Mouse (Mus musculus): ENCODE data around the gene Spata31d1d. TPM values are rescaled to one million over a fixed set of nuclear protein-coding genes. Genes with fewer than 3 reads are reported as not detected.

Spata31d1d gene
- polyA plus RNA-seq, 1 experiment from 2014 or later = not detected

DNA sequence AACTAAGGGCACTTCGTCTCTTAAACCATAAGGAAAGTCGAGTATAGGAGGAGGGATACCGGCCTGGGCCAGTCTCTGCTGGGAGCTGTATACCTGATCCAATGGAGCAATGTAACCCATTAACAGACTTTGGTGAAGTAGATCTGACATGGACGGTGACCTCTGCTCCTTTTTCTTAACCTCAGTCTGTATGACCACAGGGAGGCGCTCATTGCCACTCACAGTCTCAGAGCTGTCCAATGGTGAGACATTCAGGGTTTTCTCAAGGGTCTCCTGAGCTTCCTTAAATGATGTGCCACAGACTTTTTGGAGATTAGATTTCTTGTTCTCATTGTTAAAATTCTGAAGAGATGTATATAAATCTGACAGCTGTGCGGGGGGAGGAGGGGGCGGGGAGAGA lies 41.0 kb downstream of the Spata31d1d start:
- no peaks in the 10 kb centered on the region for H3K27me3 ChIP-seq (ENCODE audit: poor library complexity, severe bottlenecking)
- 82% methylated on average over 7 of the region's 7 CpGs for WGBS
- peaks cover 10% of the 10 kb centered on the region for H3K4me1 ChIP-seq
- H3K4me3 ChIP-seq = no peak overlapping the region
- H3K9me3 ChIP-seq = peaks cover 4% of the 10 kb centered on the region; the same call in 1 of the 2 replicates
- no peaks in the 10 kb centered on the region for H3K36me3 ChIP-seq (replicated peaks)
- no peak for DNase-seq (ENCODE audit: extremely low spot score, low spot score)
- H3K27ac ChIP-seq = no peak overlapping the region

DNA sequence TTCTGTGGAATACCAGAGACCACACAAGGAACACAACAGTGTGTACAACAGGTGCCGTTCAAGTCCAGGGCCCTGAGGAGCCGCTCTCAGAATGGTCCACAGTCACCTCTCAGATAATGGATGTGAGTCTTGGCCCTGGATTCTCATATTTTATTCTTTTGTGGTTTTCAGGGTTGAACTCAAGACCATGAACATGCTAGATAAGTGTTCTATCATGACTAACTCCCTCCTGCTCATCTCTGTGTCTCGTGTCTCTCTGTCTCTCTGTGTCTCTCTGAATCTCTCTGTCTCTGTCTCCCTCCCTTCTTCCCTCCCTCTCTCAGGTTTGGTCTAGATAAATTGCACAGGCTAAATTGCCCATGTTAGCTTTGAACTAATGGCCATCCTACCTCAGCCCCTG lies 41.7 kb downstream of the Spata31d1d start:
- Histone ChIP-seq H3K27me3 (ENCODE audit: poor library complexity, severe bottlenecking) (no peaks in the 10 kb centered on the region), H3K4me3 (no peak overlapping the region), H3K27ac (no peak overlapping the region), H3K36me3 (replicated peaks) (no peaks in the 10 kb centered on the region), H3K4me1 (peaks cover 15% of the 10 kb centered on the region), H3K9me3 (peaks cover 4% of the 10 kb centered on the region; the same call in 1 of the 2 replicates)
- 93% methylated on average over 3 of the region's 3 CpGs for WGBS
- no peak for DNase-seq (ENCODE audit: extremely low spot score, low spot score)

DNA sequence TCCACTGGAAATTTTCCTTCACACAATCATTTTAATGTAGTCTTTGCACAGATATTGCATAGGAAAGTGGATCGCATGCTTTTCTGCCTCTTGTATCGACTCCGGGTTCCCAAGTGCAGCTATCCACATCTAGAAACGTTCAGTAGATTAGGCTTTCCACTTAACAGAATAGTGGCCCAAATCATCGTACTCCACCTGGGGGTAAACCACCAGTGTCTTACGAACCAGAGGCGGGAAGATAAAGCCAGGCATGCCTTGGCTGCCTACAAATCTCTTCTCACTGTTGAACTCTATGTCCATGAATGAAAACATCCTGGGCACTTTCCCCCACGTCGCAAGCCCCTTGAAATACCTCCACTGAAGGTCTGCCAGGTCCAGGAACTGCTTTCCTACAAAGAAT lies 42.2 kb downstream of the Spata31d1d start:
- Histone ChIP-seq H3K36me3 (replicated peaks) (no peaks in the 10 kb centered on the region), H3K27ac (no peak overlapping the region), H3K9me3 (peaks cover 4% of the 10 kb centered on the region; the same call in 1 of the 2 replicates), H3K27me3 (ENCODE audit: poor library complexity, severe bottlenecking) (no peaks in the 10 kb centered on the region), H3K4me3 (no peak overlapping the region), H3K4me1 (peaks cover 15% of the 10 kb centered on the region)
- DNase-seq (ENCODE audit: extremely low spot score, low spot score) = no peak
- 90% methylated on average over 9 of the region's 9 CpGs for WGBS

DNA sequence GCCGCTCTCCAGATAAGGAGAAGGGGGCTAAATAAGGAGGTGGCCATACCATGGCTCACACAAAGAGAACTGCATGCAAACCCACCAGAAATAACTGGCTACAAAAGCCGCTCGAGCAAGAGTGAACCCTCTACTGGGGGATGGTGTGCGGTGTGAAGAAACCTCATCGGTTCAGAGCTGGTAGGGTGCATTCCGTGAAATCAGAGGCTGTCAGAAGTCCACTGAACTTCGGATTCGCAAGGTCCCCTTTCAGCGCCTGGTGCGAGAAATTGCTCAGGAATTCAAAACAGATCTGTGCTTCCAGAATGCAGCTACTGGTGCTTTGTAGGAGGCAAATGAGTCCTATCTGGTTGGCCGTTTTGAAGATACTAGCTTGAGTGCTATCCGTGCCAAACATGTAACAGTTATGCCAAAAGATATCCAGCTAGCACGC lies 43.2 kb downstream of the Spata31d1d start:
- H3K27ac ChIP-seq = no peak overlapping the region
- H3K36me3 ChIP-seq (replicated peaks) = no peaks in the 10 kb centered on the region
- no peak for DNase-seq (ENCODE audit: extremely low spot score, low spot score)
- WGBS = 74% methylated on average over 13 of the region's 13 CpGs
- peaks cover 4% of the 10 kb centered on the region; the same call in 1 of the 2 replicates for H3K9me3 ChIP-seq
- H3K4me1 ChIP-seq = peaks cover 15% of the 10 kb centered on the region
- no peaks in the 10 kb centered on the region for H3K27me3 ChIP-seq (ENCODE audit: poor library complexity, severe bottlenecking)
- no peak overlapping the region for H3K4me3 ChIP-seq

DNA sequence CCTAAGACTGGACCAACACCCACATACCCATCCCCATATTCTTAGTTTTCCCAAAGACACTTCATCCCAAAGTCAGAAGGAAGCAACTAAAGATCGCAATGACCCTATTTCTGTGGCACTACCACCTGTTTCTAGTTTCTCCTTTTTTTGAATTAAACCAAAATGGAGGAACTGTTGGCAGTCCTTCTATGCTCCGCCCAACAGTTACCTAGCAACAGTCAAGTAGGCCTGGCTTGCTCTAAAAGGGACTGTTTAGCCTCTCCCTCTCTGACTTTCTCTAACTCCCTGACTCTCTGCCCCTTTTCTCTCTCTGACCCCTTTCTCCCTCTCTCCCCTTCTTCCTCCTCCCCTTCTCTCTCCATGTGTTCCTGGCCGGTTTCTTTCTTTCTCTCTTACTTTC lies 46.3 kb downstream of the Spata31d1d start:
- 0 out of 2 replicates have a peak, but pooled peaks cover 5% of the 10 kb centered on the region for H3K27me3 ChIP-seq (ENCODE audit: poor library complexity, severe bottlenecking)
- no peak for DNase-seq (ENCODE audit: extremely low spot score, low spot score)
- WGBS = 87% methylated on average over 3 of the region's 3 CpGs

DNA sequence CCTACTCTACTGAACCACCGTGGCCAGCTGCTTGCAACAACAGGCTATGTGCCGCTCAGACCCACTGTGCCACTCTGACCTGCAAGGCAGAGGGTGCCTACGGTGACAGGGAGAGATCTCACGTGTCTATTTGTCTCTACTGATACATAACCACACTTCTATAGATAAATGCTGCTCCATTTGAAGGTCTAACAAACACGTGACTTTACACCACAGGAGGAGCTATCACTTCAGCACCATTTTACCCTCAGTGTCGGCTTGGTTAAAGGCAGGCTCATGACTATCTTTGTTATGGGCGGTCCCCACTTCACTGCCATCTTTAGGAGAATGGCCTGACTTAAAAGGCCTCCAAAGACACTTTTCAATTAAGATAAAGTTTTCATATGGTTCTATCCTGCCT lies 48.9 kb downstream of the Spata31d1d start:
- Histone ChIP-seq H3K27ac (no peak overlapping the region), H3K4me1 (peaks cover 15% of the 10 kb centered on the region; the same call in 1 of the 2 replicates), H3K36me3 (replicated peaks) (no peaks in the 10 kb centered on the region), H3K4me3 (no peak overlapping the region), H3K27me3 (ENCODE audit: poor library complexity, severe bottlenecking) (0 out of 2 replicates have a peak, but pooled peaks cover 5% of the 10 kb centered on the region), H3K9me3 (no peaks in the 10 kb centered on the region)
- WGBS = 34% methylated on average over 7 of the region's 7 CpGs
- no peak for DNase-seq (ENCODE audit: extremely low spot score, low spot score)

More for the DNA sequence above, 46.3 kb downstream of the Spata31d1d start:
- Histone ChIP-seq H3K9me3 (no peaks in the 10 kb centered on the region), H3K27ac (no peak overlapping the region), H3K4me1 (0 out of 2 replicates have a peak, but pooled peaks cover 9% of the 10 kb centered on the region), H3K4me3 (no peak overlapping the region), H3K36me3 (replicated peaks) (no peaks in the 10 kb centered on the region)

DNA sequence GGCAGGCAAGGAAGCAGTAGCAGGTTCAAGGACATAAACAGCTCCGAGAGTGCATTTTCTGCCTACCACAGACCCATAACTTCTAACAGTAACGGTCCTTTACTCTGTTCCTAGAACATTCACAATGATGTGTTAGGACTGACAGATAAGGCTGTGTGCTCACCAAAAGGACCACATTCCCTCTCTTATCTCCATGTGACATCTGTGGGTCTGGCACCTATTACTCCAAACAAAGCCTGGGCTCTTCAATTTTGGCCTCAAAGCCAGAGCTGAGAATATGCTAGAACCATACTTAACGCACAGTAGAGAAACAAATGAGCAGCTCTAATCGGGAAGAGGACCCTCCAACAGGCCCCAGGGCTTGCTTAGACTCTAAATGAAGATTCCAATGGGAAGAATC lies 51.6 kb downstream of the Spata31d1d start:
- H3K27me3 ChIP-seq (ENCODE audit: poor library complexity, severe bottlenecking) = 0 out of 2 replicates have a peak, but pooled peaks cover 5% of the 10 kb centered on the region
- H3K4me3 ChIP-seq = no peak overlapping the region
- peaks cover 17% of the 10 kb centered on the region for H3K4me1 ChIP-seq
- DNase-seq (ENCODE audit: extremely low spot score, low spot score) = no peak
- 76% methylated on average over 4 of the region's 4 CpGs for WGBS
- no peaks in the 10 kb centered on the region for H3K9me3 ChIP-seq
- no peaks in the 10 kb centered on the region for H3K36me3 ChIP-seq (replicated peaks)
- no peak overlapping the region for H3K27ac ChIP-seq

DNA sequence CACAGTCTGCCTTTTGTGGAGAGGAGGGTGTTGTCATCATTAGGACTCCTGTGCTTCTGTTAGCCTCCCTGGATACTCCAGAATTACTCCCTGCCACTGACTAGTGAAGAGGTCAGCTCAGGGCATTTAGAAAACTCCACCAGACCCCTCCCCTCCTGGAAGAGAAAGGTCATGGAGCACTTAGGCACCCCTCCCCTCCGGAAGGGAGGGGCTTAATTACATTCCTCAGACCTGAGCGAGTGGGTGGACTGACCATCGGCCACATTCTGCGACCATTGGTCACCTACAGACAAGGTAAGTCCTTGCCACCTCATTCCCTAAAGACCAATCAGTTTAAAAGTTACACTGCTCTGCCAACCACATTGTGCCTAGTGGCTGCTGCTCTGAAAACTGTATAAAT lies 52.2 kb downstream of the Spata31d1d start:
- Histone ChIP-seq H3K4me3 (no peak overlapping the region), H3K27ac (no peak overlapping the region), H3K27me3 (ENCODE audit: poor library complexity, severe bottlenecking) (0 out of 2 replicates have a peak, but pooled peaks cover 5% of the 10 kb centered on the region), H3K36me3 (replicated peaks) (no peaks in the 10 kb centered on the region), H3K4me1 (peaks cover 17% of the 10 kb centered on the region), H3K9me3 (no peaks in the 10 kb centered on the region)
- WGBS = 57% methylated on average over 4 of the region's 4 CpGs
- DNase-seq (ENCODE audit: extremely low spot score, low spot score) = no peak

DNA sequence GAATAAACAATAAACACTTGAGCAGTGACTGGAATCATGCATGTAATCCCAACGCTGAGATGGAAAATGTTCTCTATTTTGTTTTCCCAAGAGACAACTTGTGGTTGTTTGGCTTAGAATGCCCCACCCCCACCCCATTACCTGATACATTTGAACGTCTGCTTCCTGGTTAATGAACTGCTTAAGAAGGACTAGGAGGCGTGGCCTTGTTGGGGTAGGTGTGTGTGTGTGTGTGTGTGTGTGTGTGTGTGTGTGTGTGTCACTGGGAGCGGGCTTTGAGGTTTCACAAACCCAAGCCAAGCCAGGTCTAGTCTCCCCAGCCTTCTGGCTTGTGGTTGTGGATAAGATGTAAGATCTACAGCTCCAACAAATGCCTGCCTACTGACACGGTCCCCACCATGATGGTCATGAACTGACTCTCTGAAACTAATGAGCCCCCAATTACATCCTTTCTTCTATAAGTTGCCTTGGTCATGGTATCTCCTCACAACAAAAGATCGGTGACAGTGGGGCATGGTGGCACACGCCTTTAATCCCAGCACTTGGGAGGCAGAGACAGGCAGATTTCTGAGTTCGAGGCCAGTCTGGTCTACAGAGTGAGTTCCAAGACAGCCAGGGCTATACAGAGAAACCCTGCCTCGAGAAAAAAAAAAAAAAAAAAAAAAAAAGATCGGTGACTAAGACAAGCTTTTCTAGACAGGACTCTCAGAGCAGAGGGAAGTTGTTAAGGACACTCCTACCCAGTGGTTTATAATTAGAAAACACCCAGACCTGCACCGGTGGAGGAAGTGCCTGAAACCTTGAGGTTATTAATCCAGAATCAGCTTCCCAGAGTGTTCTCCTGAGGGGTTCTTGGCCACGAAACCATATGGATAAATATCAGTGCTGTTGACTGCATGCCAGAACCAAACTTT lies 55.0 kb downstream of the Spata31d1d start:
- no peak for DNase-seq (ENCODE audit: extremely low spot score, low spot score)
- Histone ChIP-seq H3K27me3 (ENCODE audit: poor library complexity, severe bottlenecking) (no peaks in the 10 kb centered on the region), H3K4me1 (peaks cover 44% of the 10 kb centered on the region), H3K9me3 (no peaks in the 10 kb centered on the region), H3K36me3 (replicated peaks) (peaks cover 5% of the 10 kb centered on the region), H3K4me3 (no peak overlapping the region), H3K27ac (0 out of 2 replicates have a peak overlapping the region, but pooled peaks have one; percentile 98)
- 85% methylated on average over 12 of the region's 12 CpGs for WGBS

Other genes with a start within 250 kb of the Spata31d1d start
- 12.6 and 13.6 TPM in 2 replicates for gene Agtpbp1, start 146.5 kb downstream of the Spata31d1d start, polyA plus RNA-seq (2016; fragmentation: Nextera tagmentation; extraction: Ambion mirVana)
- 116 and 117 TPM in 2 replicates for gene Naa35, start 146.5 kb downstream of the Spata31d1d start, polyA plus RNA-seq (2016; fragmentation: Nextera tagmentation; extraction: Ambion mirVana)
- 142 and 154 TPM in 2 replicates for gene Golm1, start 55.9 kb downstream of the Spata31d1d start, polyA plus RNA-seq (2016; fragmentation: Nextera tagmentation; extraction: Ambion mirVana)
- not detected in 2 replicates for gene 4921517D22Rik, start 37.6 kb downstream of the Spata31d1d start, polyA plus RNA-seq (2016; fragmentation: Nextera tagmentation; extraction: Ambion mirVana)
- 0.04 and 0.05 TPM in 2 replicates for gene Spata31d1a, start 21.4 kb downstream of the Spata31d1d start, polyA plus RNA-seq (2016; fragmentation: Nextera tagmentation; extraction: Ambion mirVana)
- 0.04 TPM in 1 of 2 replicates, not detected in the other for gene Spata31d1b, start 19.5 kb downstream of the Spata31d1d start, polyA plus RNA-seq (2016; fragmentation: Nextera tagmentation; extraction: Ambion mirVana)
- gene 1700014D04Rik, start 15.0 kb upstream of the Spata31d1d start, polyA plus RNA-seq (2016; fragmentation: Nextera tagmentation; extraction: Ambion mirVana) = not detected in 2 replicates
- 93.3 and 93.8 TPM in 2 replicates for gene Isca1, start 38.1 kb upstream of the Spata31d1d start, polyA plus RNA-seq (2016; fragmentation: Nextera tagmentation; extraction: Ambion mirVana)
- gene Gm49354, start 50.5 kb upstream of the Spata31d1d start, polyA plus RNA-seq (2016; fragmentation: Nextera tagmentation; extraction: Ambion mirVana) = not detected in 2 replicates
- gene Tut7, start 91.4 kb upstream of the Spata31d1d start, polyA plus RNA-seq (2016; fragmentation: Nextera tagmentation; extraction: Ambion mirVana) = 39.0 and 40.0 TPM in 2 replicates

Data from forebrain, embryonic 10.5 days (tissue).